Mouse (Mus musculus) ovary, adult 18-20 months (tissue): Measurements from ENCODE around the gene Med20.
"Not testable (repeated sequence)": the region's sequence is repeated elsewhere in the genome, so short reads cannot be mapped to it uniquely, and the experiment has no call there.

ENCODE experiments used
- DNase-seq: peaks from one replicate; pipeline ENCODE4 v3.0.0; 2022; ENCODE audit warnings: low spot score, mixed read lengths

Gene Med20

GRCm38 (mm10) chr17:47628851-47629676, 17.7 kb downstream of the Med20 start:
- DNase-seq: peak; percentile 90

DNA sequence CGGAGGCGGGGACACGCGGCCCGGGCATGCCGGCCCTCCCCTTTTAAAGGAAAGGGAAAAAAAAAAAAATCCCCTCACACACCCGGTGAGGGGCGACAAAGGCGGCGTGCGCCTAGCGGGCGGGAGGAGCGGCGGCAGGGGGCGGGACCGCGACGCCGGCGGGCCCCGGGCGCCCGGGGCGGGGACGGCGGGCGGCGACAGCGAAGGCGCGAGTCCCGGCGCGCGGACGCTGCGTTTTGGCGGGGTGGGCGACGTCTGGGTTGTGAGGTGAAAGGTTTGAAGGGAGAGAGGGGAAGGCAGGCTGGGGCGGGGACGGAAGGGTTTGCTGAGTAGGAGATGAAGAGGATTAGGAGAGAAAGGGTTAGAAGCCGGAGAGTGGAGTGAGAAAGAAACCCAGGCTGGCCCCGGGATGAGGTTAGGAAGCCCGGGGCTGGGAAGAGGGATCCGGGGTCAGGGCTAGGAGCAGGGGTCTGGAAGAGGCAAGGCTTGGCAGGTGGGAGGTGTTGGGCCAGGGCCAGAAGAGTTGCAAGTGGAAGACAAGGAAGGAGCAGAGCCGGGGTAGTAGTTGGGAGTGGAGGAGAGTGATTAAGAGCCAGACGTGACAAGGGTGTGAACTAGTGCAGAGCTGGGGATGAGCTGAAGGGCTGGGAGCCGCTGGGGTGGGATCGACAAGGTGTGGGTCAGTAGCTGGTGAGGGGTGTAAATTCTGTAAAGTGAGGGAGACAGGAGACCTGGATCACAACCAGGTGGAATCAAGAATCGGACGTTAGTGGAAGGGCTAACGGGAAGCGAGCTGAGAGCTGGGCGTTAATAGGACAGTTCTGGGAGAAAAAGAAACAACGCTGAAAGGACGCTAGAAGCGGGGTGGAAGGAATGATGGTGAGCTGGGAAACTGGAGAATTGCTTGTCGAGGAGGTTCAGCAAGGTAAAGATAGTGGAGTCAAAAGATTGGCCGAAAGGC, 18.6 kb downstream of the Med20 start:
- peak; percentile 12 for DNase-seq

- no peak for DNase-seq
These were observed 19.3 kb downstream of the Med20 start, which contains the start of gene Usp49 for GRCm38 (mm10) chr17:47630678-47631065. Usp49 (plus strand) TSS chr17:47630690.

DNA sequence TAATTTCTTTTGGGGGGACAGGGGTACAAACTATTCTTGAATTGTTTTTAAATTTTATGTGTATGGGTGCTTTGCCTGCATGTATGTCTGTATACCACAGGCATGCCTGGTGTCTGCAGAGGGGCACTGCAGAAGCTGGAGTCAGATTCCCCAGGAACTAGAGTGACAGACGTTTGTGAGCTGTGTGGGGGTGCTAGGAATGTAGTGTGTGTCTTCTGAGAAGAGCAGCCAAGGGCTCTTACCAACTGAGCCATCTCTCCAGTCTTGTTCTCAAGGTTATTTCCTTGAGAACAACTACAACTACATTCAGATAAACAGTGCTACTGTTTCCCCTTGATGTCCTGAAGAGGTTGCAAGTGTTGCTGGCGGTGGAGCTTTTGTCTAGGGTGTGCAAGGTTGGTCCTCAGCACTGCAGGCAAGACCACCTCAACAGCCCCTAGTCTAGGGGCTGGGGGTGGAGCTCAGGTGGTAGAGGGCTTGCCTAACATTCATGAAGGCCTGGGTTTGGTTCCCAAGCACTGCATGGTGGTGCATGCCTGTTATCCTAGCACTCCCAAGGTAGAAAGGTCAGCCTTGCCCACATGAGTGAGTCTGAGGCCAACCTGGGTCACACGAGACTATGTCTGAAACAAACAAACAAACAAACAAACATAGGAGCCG, 20.9 kb downstream of the Med20 start:
- DNase-seq: no peak

DNA sequence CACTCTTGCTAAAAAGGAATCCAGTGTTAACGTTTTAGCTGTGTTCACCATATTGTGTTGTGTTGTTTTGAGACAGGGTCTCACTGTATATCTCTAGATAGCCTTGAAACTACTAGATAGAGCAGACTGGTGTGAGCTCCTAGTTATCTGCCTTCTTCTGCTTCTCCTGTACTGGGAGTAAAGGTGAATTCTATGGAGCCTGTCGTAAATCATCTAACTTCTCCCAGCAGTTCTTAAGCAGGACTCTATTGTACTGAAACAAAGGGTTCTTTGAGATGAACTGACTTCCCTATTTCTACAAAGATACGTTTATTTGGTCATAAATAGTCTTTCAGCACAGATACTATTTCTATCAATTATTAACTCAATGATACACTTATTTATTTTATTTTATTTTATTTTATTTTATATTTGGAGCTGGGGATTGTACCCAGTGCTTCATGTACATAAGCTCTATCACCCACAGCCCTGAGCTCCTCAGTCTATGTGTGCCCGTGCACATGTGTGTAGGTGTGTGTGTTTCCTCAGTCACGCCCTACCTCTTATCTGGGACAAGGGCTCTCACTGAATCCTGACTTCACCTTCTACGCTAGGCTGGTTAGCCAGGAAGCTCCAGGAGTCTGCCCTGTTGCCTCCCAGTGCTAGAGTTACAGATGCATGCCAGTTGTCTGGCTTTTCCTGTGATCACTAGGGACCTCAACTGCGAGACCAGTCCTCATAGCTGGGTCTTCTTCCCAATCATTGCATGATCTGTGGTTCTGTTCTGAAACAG, 22.8 kb downstream of the Med20 start:
- DNase-seq: no peak

DNA sequence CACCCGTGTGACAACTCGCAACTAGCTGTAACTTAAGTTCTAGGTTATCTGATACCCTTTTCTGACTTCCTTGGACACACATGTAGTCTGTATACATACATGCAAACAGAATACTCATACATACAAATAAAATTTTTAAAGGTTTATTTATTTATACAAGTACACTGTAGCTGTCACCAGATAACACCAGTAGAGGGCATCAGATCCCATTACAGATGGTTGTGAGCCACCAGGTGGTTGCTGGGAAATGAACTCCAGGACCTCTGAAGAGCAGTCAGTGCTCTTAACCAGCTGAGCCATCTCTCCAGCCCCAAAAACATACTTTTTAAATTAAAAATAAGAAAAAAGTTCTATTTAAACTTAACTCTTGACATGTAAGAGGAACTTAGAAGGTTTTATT, 31.6 kb downstream of the Med20 start:
- no peak for DNase-seq

DNA sequence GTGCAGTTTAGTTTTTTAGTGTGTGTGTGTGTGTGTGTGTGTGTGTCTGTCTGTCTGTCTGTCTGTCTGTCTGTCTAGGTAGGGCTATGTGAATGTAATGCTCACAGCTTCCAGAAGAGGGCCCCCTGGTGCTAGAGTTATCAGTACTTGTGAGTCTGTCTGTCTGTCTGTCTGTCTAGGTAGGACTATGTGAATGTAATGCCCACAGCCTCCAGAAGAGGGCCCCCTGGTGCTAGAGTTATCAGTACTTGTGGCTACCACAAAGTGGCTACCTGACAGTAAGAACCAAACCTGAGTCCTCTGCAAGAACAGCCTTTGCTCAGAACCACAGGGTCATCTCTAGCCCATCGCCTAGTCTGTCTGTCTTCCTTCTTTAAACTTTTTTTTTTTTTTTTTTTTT, 35.3 kb downstream of the Med20 start:
- no peak for DNase-seq

DNA sequence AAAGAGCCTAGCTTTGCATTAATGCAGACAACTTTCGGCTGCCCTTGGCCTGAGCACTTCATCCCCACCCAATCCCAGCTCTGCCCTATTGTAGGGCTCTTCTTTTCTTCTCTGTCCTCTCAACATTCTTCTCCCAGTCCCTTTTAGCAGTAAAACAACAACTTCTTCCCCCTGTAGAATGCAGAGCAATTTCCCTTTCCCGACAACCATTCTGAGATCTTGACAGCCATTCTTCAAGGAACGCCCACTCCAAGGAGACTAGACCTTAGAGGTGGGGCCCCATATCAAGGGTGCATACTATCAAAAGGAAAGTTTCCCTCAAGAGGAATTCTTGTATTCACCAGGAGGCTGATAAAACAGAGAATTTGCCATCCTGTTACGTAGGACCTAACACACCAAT, 37.6 kb downstream of the Med20 start:
- DNase-seq: no peak

- DNase-seq: no peak
These were observed 40.6 kb downstream of the Med20 start for GRCm38 (mm10) chr17:47651953-47652352.

GRCm38 (mm10) chr17:47654346-47654745, 43.0 kb downstream of the Med20 start:
- DNase-seq: not testable (repeated sequence)

- DNase-seq: no peak
These were observed 44.3 kb downstream of the Med20 start for GRCm38 (mm10) chr17:47655697-47656096.

- DNase-seq: no peak
These were observed 46.5 kb downstream of the Med20 start for GRCm38 (mm10) chr17:47657901-47658300.

DNA sequence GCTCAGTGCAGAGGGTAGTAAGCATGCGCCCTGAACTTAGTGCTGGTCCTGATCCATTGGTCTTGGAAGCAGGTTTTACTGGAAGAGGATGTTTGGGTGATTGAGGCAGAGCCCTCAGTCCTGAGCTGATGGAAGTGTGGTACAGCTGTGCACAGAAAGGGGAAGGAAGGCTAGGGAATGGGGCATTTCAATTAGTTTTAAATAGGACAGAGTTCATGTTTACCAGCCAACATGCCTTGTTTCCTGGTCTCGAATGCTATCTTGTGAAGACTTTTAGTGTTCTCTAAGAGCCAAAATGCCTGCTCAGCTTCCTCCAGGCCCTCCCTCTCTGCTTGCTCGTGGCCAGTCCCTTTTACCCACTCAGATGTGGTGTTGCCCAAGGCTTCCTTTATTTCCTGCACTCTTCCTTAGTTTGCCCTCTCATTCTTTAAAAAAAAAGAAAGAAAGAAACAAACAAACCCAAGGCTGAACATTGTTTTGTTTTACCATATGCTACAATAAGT, 47.4 kb downstream of the Med20 start:
- no peak for DNase-seq

GRCm38 (mm10) chr17:47663009-47663713, 51.8 kb downstream of the Med20 start:
- no peak for DNase-seq

GRCm38 (mm10) chr17:47664474-47664873, 53.1 kb downstream of the Med20 start:
- DNase-seq: no peak

DNA sequence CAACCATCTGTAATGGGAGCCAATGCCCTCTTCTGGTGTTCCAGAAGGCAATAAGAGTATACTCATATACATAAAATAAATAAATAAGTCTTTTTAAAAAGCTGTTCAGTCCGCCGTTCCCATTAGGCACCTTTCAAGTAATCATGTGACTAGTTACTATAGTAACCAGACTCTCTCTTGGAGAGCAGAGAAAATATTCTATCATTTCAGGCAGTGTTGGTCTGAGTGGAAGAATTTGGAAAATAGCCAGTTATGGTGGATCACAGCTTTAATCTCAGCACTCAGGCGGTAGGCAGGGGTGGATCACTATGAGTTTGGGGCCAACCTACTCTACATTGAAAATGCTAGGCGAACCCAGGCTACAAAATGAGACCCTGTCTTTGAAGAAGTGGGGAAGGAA, 57.8 kb downstream of the Med20 start:
- DNase-seq: no peak

DNA sequence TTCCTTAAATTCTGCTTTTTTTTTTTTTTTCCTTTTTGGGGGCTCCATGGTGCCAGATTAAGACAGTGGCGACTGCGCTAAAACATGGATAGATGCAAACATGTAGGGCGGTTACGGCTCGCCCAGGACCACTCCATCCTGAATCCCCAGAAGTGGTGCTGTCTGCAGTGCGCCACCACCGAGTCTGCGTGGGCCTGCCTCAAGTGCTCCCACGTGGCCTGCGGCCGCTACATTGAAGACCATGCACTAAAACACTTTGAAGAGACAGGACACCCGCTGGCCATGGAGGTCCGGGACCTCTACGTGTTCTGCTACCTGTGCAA, 60.6 kb downstream of the Med20 start:
- DNase-seq: no peak

DNA sequence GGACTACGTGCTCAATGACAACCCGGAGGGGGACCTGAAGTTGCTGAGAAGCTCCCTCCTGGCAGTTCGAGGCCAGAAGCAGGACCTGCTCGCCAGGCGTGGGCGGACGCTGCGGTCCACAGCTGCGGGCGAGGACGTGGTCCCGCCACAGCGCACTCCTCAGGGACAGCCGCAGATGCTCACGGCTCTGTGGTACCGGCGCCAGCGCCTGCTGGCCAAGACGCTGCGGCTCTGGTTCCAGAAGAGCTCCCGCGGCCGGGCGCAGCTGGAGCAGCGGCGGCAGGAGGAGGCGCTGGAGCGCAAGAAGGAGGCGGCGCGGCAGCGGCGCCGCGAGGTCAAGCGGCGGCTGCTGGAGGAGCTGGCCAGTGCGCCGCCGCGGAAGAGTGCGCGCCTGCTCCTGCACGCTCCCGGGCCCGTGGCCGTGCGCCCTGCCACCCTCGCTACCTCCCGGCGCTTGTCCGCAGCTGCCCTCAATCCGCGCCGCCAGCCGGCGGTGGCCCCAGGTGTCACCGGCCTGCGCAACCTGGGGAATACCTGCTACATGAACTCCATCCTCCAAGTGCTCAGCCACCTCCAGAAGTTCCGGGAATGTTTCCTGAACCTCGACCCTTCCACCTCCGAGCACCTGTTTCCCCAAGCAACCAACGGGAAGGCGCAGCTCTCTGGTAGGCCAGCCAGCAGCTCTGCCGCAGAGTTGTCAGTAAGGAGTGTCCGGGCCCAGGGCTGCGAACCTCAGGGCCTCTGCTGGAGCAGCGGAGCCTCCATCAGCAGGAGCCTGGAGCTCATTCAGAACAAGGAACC, 61.1 kb downstream of the Med20 start:
- DNase-seq: peak; percentile 66
